Mouse (Mus musculus) heart, adult 2 months (tissue): ENCODE data around the gene Amd1.

ENCODE experiments used
- CTCF ChIP-seq: fragments of 200-600 bp; IDR thresholded peaks from 2 replicates; pipeline ENCODE4 v1.8.1; 2022; ENCODE audit warnings: antibody characterized with exemption, mild to moderate bottlenecking, moderate library complexity
- EP300 ChIP-seq: fragments of 200-500 bp; IDR thresholded peaks from 2 replicates; pipeline ENCODE4 v1.6.1; 2011; ENCODE audit warnings: low read depth, low read length, control low read depth; ENCODE audit not compliant: insufficient read depth

DNA sequence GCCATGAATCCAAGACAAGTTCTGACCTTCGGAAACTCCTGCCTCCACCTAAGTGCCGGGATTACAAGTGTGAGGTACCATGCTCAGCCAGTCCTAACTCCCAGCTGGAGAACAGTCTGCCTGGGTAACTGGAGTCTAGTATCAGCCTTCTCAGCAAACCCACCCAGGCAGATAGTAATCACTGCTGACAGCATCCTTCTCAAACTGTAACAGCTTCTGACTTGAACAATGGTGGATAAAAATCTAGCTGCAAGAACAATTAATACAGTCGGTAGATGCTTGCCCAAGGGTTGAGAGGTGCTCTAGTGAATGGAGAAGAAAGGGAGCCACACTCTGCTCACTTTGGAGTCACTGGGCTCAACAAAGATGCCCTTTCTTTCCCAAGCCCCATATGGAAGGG, 30.8 kb downstream of the Amd1 start:
- TF ChIP-seq EP300 = no peak
- TF ChIP-seq CTCF = no peak
